Mouse (Mus musculus): ENCODE measurements at regions not wholly inside any gene's neighbourhood (a gene's known extent, or its start where the extent isn't known, plus 50 kb on each side); places are given as distances from the start of the nearest gene placed in this dataset.

GRCm38 (mm10) chr14:48753084-48753483 is 79.5 kb upstream of the Otx2 start:
- no peak for DNase-seq

DNA sequence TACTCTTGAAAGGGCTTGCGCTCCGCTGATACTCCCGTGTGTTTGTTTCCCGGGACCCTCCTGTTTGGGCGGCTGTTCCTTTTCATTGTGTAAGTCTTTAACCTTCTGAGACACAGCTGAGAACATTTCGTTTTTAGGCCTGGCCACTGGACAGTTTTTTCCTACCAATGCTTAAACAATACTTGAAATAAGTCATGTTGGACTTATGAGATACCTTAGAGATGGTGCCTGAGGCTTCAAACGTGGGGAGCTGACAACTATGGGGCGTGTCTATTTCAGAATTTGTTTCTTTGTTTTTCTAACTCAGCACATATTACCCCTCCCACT is 78.9 kb upstream of the Otx2 start:
- no peak for DNase-seq

DNA sequence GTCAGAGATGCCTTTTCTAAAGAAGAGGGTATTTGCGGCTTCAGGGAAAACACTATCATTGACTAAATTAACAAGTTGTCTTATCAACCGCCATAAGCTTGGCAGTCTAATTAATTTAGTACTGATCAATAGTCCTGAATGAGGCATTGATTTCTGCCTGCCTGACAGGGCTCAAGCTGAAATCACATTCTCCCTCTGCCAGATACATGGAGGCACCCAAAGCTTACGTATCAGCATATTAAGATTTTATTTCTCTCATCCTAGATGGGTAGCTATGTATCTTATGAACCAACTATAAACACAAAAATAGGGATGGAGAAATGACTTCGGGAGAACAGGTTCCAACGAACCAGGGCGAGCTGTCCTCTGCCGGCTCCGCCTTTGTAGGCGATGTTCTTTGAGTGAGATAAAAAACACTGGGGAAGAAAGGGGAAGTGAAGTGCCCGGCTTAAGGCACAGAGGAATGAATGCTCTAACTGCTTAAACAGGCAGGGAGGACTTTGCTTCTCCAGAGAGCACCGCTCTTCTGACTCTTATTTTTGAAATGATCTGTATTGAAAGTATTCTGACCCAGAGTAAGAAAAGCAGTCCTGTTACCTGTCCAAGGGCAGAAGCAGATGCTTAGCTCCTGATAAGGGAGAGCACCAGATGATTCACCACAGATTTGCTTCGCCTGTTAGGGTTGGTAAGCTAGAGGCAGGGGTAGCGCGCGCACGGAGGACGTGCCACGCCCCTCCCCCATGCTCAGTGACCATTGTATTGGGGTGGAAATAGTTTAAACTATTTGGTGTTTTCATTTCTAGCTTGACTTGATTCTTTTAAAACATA is 78.3 kb upstream of the Otx2 start:
- DNase-seq: no peak

DNA sequence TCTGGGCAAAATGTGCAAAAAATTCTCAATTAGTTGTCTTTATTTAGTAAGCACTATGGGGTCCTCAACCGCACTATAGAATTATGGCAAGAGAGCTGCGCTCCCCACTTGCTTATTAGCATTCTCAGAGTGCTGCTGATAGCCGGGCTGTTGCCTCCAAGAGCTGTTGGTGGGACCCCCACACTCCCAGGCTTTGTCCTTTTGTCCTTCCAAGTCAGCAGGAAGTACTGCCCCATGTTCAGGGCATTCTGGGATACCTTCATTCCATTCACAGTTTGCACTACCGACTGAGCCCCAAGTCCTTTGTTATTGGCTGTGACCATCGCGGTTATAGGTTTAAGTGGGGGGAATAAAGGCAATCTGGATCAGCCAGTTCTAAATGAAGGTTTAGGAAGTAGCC is 77.4 kb upstream of the Otx2 start:
- no peak for DNase-seq

- no peak for DNase-seq
These were observed 75.4 kb upstream of the Otx2 start for GRCm38 (mm10) chr14:48748976-48749375.

DNA sequence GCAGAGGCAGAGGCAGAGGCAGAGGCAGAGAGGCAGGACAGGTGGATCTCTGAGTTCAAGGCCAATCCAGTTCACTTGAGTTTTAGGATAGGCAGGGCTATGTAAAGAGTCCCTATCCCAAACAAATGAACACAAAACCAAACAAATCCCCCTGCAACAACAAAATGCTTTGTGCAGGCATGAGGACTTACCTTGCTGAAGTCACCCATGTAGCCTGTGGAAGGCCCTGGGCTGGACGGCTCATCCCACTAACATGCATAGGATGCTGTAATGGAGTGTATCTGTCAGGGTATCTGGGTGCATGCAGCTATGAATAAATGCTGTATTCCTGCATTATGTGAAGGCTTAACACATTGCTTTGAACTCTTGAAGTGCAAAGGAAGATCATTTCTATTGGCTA is 74.3 kb upstream of the Otx2 start:
- DNase-seq: no peak

DNA sequence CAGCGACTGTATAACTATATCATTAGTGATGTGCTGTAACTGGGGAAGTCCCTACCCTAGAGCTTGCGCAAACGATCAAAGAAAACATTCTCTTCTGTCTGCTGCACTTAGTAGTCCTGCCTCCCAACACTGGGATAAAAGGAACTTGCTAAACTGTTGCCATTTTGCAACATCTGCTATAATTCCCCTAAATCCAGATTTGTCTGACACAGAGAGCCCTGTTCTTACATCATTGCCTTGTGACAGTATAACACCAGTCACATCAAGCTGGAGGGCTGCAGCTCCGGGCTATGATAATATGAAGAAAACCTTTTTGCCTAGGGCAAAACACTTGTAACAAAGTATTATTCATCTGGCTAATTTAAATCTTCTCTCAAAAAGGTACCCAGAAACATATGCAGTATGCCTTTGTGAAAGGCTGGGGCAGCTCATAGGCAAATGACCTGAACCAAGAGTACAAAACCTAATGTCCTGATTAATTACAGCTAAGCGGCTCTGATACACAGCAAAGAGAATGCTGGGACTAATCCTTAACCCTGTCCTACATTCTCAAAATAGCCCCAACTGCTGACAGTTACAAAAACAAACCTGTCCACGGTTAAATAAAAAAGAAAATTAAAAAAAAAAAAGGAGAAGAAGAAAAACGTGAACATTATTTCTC is 67.5 kb upstream of the Otx2 start:
- DNase-seq: no peak

- no peak for DNase-seq
These were observed 65.5 kb upstream of the Otx2 start for GRCm38 (mm10) chr14:48739121-48739520.

DNA sequence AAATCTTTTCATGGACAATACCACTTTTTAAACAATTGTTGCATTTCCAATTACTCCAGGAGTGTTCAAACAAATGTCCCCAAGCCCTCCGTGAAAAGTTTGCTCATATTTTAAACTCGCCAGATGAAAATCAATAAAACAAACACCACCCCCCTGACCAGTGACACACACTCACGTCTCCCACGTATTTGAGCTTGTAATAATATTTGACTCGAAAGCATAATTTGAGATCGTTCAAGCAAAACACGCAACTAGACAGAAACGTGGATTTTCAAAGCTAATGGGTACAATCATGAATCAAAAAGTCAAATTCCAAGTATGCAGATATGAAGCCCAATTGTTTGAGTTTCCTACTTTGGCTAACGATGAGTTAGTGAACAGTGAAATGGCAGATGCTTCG is 65.0 kb upstream of the Otx2 start:
- DNase-seq: no peak

DNA sequence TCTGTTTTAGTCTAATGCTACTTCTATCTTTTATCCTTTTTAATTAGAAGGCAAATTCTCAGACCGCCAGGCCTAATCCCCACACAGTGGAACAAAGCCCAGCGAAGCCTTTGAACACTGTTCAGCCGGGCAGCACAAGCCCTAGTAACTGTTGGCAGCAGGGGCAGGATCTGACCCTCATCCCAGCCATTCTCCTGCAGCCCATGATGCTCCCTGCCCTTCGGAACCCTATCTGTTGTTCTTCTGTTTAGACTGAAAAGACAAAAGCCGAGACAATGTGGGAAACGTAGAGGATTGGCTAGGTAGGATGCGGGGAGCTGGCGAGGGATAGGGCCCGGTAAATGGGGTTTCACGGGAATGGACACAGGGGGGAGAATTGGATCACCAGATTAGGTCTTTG is 64.6 kb upstream of the Otx2 start:
- DNase-seq: no peak

DNA sequence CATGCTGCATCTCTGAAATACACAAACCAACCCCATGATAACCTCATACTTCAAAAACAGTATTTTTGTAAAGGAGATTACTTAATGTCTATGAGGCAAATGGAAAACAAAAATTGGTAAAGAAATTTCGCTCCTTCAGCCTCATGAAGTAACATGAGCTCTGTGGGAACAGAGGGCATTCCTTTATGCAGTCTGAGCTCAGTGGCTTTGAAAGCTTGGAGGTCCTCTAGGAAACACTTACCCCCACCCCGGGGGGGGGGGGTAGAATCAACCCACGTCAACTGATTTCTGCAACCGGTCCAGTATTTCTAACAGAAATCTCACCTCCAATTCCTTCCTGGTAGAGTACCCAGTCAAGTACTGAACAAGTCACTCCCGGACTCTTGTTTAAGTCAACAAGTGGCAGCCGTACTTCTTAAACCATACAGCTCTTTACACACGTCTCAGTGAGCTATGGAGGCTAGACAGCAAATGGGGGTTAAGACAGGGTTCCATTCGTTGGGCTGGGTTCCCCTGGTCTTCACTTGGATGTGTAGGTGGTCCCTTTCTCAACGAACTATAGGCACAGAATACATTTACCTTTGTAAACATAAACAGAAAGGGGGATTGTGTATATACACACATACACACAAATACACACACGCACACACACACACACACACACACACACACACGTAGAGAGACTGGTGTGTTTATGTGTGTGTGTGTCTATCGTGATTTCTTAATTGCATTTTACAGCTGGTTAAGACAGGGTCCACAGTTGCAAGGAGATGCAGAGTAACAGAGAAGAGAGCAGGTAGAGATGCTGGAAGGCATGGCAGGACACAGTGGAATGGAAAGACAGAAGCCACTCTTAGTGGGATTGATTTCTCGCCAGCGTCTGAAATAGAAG is 63.6 kb upstream of the Otx2 start:
- DNase-seq: no peak

- no peak for DNase-seq
These were observed 62.6 kb upstream of the Otx2 start for GRCm38 (mm10) chr14:48736211-48736610.

GRCm38 (mm10) chr14:48729996-48730395 is 56.4 kb upstream of the Otx2 start:
- no peak for DNase-seq
